ENCODE assay signal across 8 mouse cellular contexts in genomic region chr11:43495532-43495931, GRCm38 (mm10). TPM values are rescaled to one million over a fixed set of nuclear protein-coding genes. Genes with fewer than 3 reads are reported as not detected.
A peak's percentile ranks its signal among the peaks of the same experiment; 100 is the strongest.
DNase-seq lines count a peak whose midpoint lies in the region.

No protein-coding gene starts in this region.

- 4% methylated on average over 3 of the region's 3 CpGs for WGBS in large intestine, adult 2 months

- DNase-seq in heart, adult 11 months, result peak; percentile 91
- DNase-seq in heart, adult 8-10 months (ENCODE audit: low spot score), result no peak
- peak; percentile 67 for DNase-seq in testis, postnatal 10 days (ENCODE audit: low spot score)
- no peak for DNase-seq in testis, postnatal 14 days (ENCODE audit: low spot score)
- DNase-seq in large intestine, adult 2 months (ENCODE audit: low read depth, low spot score), result peak; percentile 52
- peak; percentile 56 for DNase-seq in right cerebral cortex, postnatal 4 days
- DNase-seq in natural killer cell, adult 2 months (ENCODE audit: low spot score in 2 of 2), result no peak
- no peak for DNase-seq in spleen, postnatal 10 days (ENCODE audit: low spot score in 2 of 2)

RNA-seq across cellular contexts. Expression of gene C1qtnf2, which starts 21.5 kb away (rescaled TPM):
- 1 to 10 TPM; 3.6 to 5.2 (median 4.0) TPM for total RNA-seq in heart, adult 8-10 months (2022)
- 6.8 and 8.6 TPM in 2 replicates for polyA plus RNA-seq in large intestine, adult 2 months (2012; rRNA removed)

RNA-seq across cellular contexts. Expression of gene Ccnjl, which starts 33.1 kb away (rescaled TPM):
- 1 to 10 TPM in 3 of 4 experiments, under 1 TPM in 1; 0.87 to 2.2 (median 1.4) TPM for total RNA-seq in heart, adult 8-10 months (2022)
- polyA plus RNA-seq in large intestine, adult 2 months (2012; rRNA removed), result 7.0 and 9.5 TPM in 2 replicates

Comparison
In these comparisons a context has a peak if more than half of its experiments do, and no peak if none do; other contexts are left out.
1. DNase-seq: peak in heart, adult 11 months (single experiment), testis, postnatal 10 days (single experiment), large intestine, adult 2 months (single experiment) and right cerebral cortex, postnatal 4 days (single experiment); none in heart, adult 8-10 months (single experiment), testis, postnatal 14 days (single experiment), natural killer cell, adult 2 months (0 of 2) and spleen, postnatal 10 days (0 of 2).